Mouse (Mus musculus) mouse trophoblast stem cell (cell line): ENCODE data around the gene Ugp2.

ENCODE experiments used
- in situ Hi-C, 2 experiments: fragments of 300-500 bp; cut with MseI, MboI; formaldehyde crosslinking; loops; 2 replicates in 1 of 2; 3 replicates in 1 of 2; pipeline ENCODE4 v1.15.1; 2025

Gene Ugp2

GRCm38 (mm10) chr11:21371122-21371806, at the start of gene Ugp2:
Ugp2 (minus strand) TSS chr11:21371201.
- in situ Hi-C loops, result no loop called here

GRCm38 (mm10) chr11:21414911-21415381, 43.9 kb upstream of the Ugp2 start:
- in situ Hi-C loops, result no loop called here

- in situ Hi-C loops, result no loop called here
Observed at GRCm38 (mm10) chr11:21406668-21407067, 35.7 kb upstream of the Ugp2 start.

GRCm38 (mm10) chr11:21406141-21406540, 35.1 kb upstream of the Ugp2 start:
- in situ Hi-C loops, result no loop called here

- in situ Hi-C loops, result no loop called here
Observed at GRCm38 (mm10) chr11:21403877-21404276, 32.9 kb upstream of the Ugp2 start.

GRCm38 (mm10) chr11:21402481-21403254, 31.7 kb upstream of the Ugp2 start:
- in situ Hi-C loops, result no loop called here

- in situ Hi-C loops, result no loop called here
Observed at GRCm38 (mm10) chr11:21401248-21401647, 30.2 kb upstream of the Ugp2 start.

- in situ Hi-C loops, result no loop called here
Observed at GRCm38 (mm10) chr11:21399186-21399681, 28.2 kb upstream of the Ugp2 start.

- in situ Hi-C loops, result no loop called here
Observed at GRCm38 (mm10) chr11:21398464-21398863, 27.5 kb upstream of the Ugp2 start.

GRCm38 (mm10) chr11:21386790-21387189, 15.8 kb upstream of the Ugp2 start:
- in situ Hi-C loops, result no loop called here

- in situ Hi-C loops, result no loop called here
Observed at GRCm38 (mm10) chr11:21374096-21374495, 3.1 kb upstream of the Ugp2 start.

GRCm38 (mm10) chr11:21370399-21371121, 441 bp downstream of the Ugp2 start:
- in situ Hi-C loops, result no loop called here

- in situ Hi-C loops, result no loop called here
Observed at GRCm38 (mm10) chr11:21369248-21370016, 1.6 kb downstream of the Ugp2 start.

- in situ Hi-C loops, result no loop called here
Observed at GRCm38 (mm10) chr11:21368466-21368865, 2.5 kb downstream of the Ugp2 start.

GRCm38 (mm10) chr11:21363144-21363940, 7.7 kb downstream of the Ugp2 start:
- in situ Hi-C loops, result no loop called here

GRCm38 (mm10) chr11:21351296-21351695, 19.7 kb downstream of the Ugp2 start:
- in situ Hi-C loops, result no loop called here

GRCm38 (mm10) chr11:21348890-21349289, 22.1 kb downstream of the Ugp2 start:
- in situ Hi-C loops, result loop anchor here in 1 of 2 experiments (10.0 kb wide), 1 partner anchor 106 kb away; no protein-coding TSS in a partner anchor

GRCm38 (mm10) chr11:21346020-21346419, 25.0 kb downstream of the Ugp2 start:
- in situ Hi-C loops, result loop anchor here in 1 of 2 experiments (10.0 kb wide), 1 partner anchor 109 kb away; no protein-coding TSS in a partner anchor

- in situ Hi-C loops, result loop anchor here in 1 of 2 experiments (10.0 kb wide), 1 partner anchor 111 kb away; no protein-coding TSS in a partner anchor
Observed at GRCm38 (mm10) chr11:21343490-21343889, 27.5 kb downstream of the Ugp2 start.

- in situ Hi-C loops, result loop anchor here in 1 of 2 experiments (10.0 kb wide), 1 partner anchor 116 kb away; no protein-coding TSS in a partner anchor
Observed at GRCm38 (mm10) chr11:21339088-21339487, 31.9 kb downstream of the Ugp2 start.
